Mouse (Mus musculus) forebrain, embryonic 14.5 days (tissue): ENCODE measurements around the gene Cycs. TPM values are rescaled to one million over a fixed set of nuclear protein-coding genes. Genes with fewer than 3 reads are reported as not detected.

ENCODE experiments used
- ATAC-seq: fragments of 200-750 bp; cut with Nextera tagmentation; 2 replicates; pipeline ENCODE4 v1.8.0; 2017; ENCODE audit warnings: mild to moderate bottlenecking, moderate library complexity
- DNase-seq: peaks from one replicate; pipeline ENCODE4 v3.0.0-alpha.2; 2015; ENCODE audit warnings: low spot score
- H3K27ac ChIP-seq: fragments of 300-500 bp; sonication (generic); 2 replicates; pipeline ENCODE4 v1.5.1; 2014; ENCODE audit warnings: low read depth, mild to moderate bottlenecking, control low read depth, low read length, moderate library complexity
- H3K27me3 ChIP-seq: fragments of 300-500 bp; sonication (generic); replicated peaks from 2 replicates; pipeline ENCODE4 v1.6.1; 2014; ENCODE audit warnings: low read length, control low read depth, mixed read lengths; ENCODE audit not compliant: control insufficient read depth, insufficient read depth
- H3K36me3 ChIP-seq: fragments of 300-500 bp; sonication (generic); 2 replicates; pipeline ENCODE4 v1.6.1; 2014; ENCODE audit warnings: low read length, control low read depth; ENCODE audit not compliant: control insufficient read depth, insufficient read depth
- H3K4me1 ChIP-seq: fragments of 300-500 bp; sonication (generic); 2 replicates; pipeline ENCODE4 v1.6.1; 2014; ENCODE audit warnings: antibody characterized with exemption, low read length, control low read depth; ENCODE audit not compliant: control insufficient read depth, insufficient read depth
- H3K4me2 ChIP-seq: fragments of 300-500 bp; sonication (generic); 2 replicates; pipeline ENCODE4 v1.6.1; 2014; ENCODE audit warnings: mild to moderate bottlenecking, control low read depth, low read length
- H3K4me3 ChIP-seq: fragments of 300-500 bp; sonication (generic); 2 replicates; pipeline ENCODE4 v1.5.1; 2014; ENCODE audit warnings: low read depth, low read length, control low read depth
- H3K9ac ChIP-seq: fragments of 300-500 bp; sonication (generic); 2 replicates; pipeline ENCODE4 v1.6.1; 2014; ENCODE audit warnings: mild to moderate bottlenecking, low read length, control low read depth, moderate library complexity
- H3K9me3 ChIP-seq: fragments of 300-500 bp; sonication (generic); replicated peaks from 2 replicates; pipeline ENCODE4 v1.6.1; 2016; ENCODE audit warnings: low read length, control low read depth, mixed read lengths; ENCODE audit not compliant: control insufficient read depth
- WGBS: fragments of 180-500 bp; shearing (Covaris S2); extraction: QIAGEN DNeasy Blood & Tissue Kit; methylation state at CpG from one replicate; pipeline ENCODE4 v1.1.7; 2014; 5-methylcytosine and 5-hydroxymethylcytosine counted together
- polyA plus RNA-seq: library from polyadenylated mRNA; unstranded; fragments of >200 nt; fragmentation: Nextera tagmentation; extraction: Ambion mirVana; gene quantifications from 2 replicates; pipeline ENCODE4 v1.2.1, GENCODE M21; 2014

The Cycs gene
- polyA plus RNA-seq, 1 experiment from 2014 or later, result 70.5 TPM

- no peak for ATAC-seq
Measured at GRCm38 (mm10) chr6:50531920-50532319, 34.4 kb downstream of the Cycs start.

GRCm38 (mm10) chr6:50531003-50531402 lies 35.3 kb downstream of the Cycs start:
- no peaks in the 10 kb centered on the region for H3K36me3 ChIP-seq
- 88% methylated on average over 3 of the region's 3 CpGs for WGBS
- ATAC-seq, result no peak

More at GRCm38 (mm10) chr6:50531920-50532319, 34.4 kb downstream of the Cycs start:
- no peak overlapping the region for H3K4me3 ChIP-seq
- no peaks in the 10 kb centered on the region for H3K9me3 ChIP-seq
- no peaks in the 10 kb centered on the region for H3K27me3 ChIP-seq
- H3K27ac ChIP-seq, result no peak overlapping the region
- DNase-seq, result no peak
- H3K36me3 ChIP-seq, result no peaks in the 10 kb centered on the region
- WGBS, result 75% methylated on average over 8 of the region's 8 CpGs
- no peaks in the 10 kb centered on the region for H3K4me1 ChIP-seq
- H3K4me2 ChIP-seq, result no peak overlapping the region
- H3K9ac ChIP-seq, result no peak overlapping the region

GRCm38 (mm10) chr6:50529194-50529593 lies 37.1 kb downstream of the Cycs start:
- H3K27me3 ChIP-seq, result no peaks in the 10 kb centered on the region
- no peaks in the 10 kb centered on the region for H3K9me3 ChIP-seq
- H3K9ac ChIP-seq, result no peak overlapping the region
- 91% methylated on average over 11 of the region's 11 CpGs for WGBS
- DNase-seq, result no peak
- ATAC-seq, result no peak
- no peak overlapping the region for H3K4me3 ChIP-seq
- no peak overlapping the region for H3K27ac ChIP-seq
- no peaks in the 10 kb centered on the region for H3K4me1 ChIP-seq
- no peak overlapping the region for H3K4me2 ChIP-seq
- no peaks in the 10 kb centered on the region for H3K36me3 ChIP-seq

More at GRCm38 (mm10) chr6:50531003-50531402, 35.3 kb downstream of the Cycs start:
- DNase-seq, result no peak
- Histone ChIP-seq H3K9ac (no peak overlapping the region), H3K4me2 (no peak overlapping the region), H3K4me3 (no peak overlapping the region), H3K9me3 (no peaks in the 10 kb centered on the region), H3K27ac (no peak overlapping the region), H3K4me1 (no peaks in the 10 kb centered on the region), H3K27me3 (no peaks in the 10 kb centered on the region)

- ATAC-seq (no peak), DNase-seq (no peak)
- 59% methylated on average over 9 of the region's 9 CpGs for WGBS
Measured at GRCm38 (mm10) chr6:50527416-50527815, 38.9 kb downstream of the Cycs start.

GRCm38 (mm10) chr6:50526597-50527024 lies 39.7 kb downstream of the Cycs start:
- no peak for ATAC-seq
- Histone ChIP-seq H3K4me2 (no peak overlapping the region), H3K27ac (no peak overlapping the region), H3K4me1 (no peaks in the 10 kb centered on the region), H3K27me3 (no peaks in the 10 kb centered on the region), H3K36me3 (no peaks in the 10 kb centered on the region), H3K4me3 (no peak overlapping the region), H3K9me3 (no peaks in the 10 kb centered on the region), H3K9ac (no peak overlapping the region)
- DNase-seq, result peak; percentile 84
- 23% methylated on average over 7 of the region's 7 CpGs for WGBS

More at GRCm38 (mm10) chr6:50527416-50527815, 38.9 kb downstream of the Cycs start:
- H3K27ac ChIP-seq, result no peak overlapping the region
- no peak overlapping the region for H3K9ac ChIP-seq
- H3K36me3 ChIP-seq, result no peaks in the 10 kb centered on the region
- H3K27me3 ChIP-seq, result no peaks in the 10 kb centered on the region
- H3K9me3 ChIP-seq, result no peaks in the 10 kb centered on the region
- H3K4me1 ChIP-seq, result no peaks in the 10 kb centered on the region
- H3K4me3 ChIP-seq, result no peak overlapping the region
- no peak overlapping the region for H3K4me2 ChIP-seq

GRCm38 (mm10) chr6:50525846-50526245 lies 40.5 kb downstream of the Cycs start:
- Histone ChIP-seq H3K27ac (no peak overlapping the region), H3K4me2 (no peak overlapping the region), H3K36me3 (no peaks in the 10 kb centered on the region), H3K9me3 (no peaks in the 10 kb centered on the region), H3K27me3 (no peaks in the 10 kb centered on the region), H3K4me1 (no peaks in the 10 kb centered on the region), H3K4me3 (no peak overlapping the region), H3K9ac (no peak overlapping the region)
- DNase-seq (no peak), ATAC-seq (no peak)
- WGBS, result 43% methylated on average over 8 of the region's 8 CpGs

GRCm38 (mm10) chr6:50524261-50524896 lies 42.0 kb downstream of the Cycs start:
- no peak overlapping the region for H3K4me2 ChIP-seq
- 76% methylated on average over 10 of the region's 10 CpGs for WGBS
- DNase-seq, result no peak
- H3K9ac ChIP-seq, result no peak overlapping the region
- H3K4me3 ChIP-seq, result no peak overlapping the region
- H3K4me1 ChIP-seq, result no peaks in the 10 kb centered on the region
- no peaks in the 10 kb centered on the region for H3K9me3 ChIP-seq
- no peaks in the 10 kb centered on the region for H3K27me3 ChIP-seq
- ATAC-seq, result no peak
- H3K27ac ChIP-seq, result no peak overlapping the region
- H3K36me3 ChIP-seq, result no peaks in the 10 kb centered on the region

GRCm38 (mm10) chr6:50522772-50523171 lies 43.6 kb downstream of the Cycs start:
- ATAC-seq (no peak), DNase-seq (no peak)
- Histone ChIP-seq H3K36me3 (no peaks in the 10 kb centered on the region), H3K4me3 (no peak overlapping the region), H3K9ac (no peak overlapping the region), H3K4me1 (no peaks in the 10 kb centered on the region), H3K27ac (no peak overlapping the region), H3K9me3 (no peaks in the 10 kb centered on the region), H3K27me3 (no peaks in the 10 kb centered on the region), H3K4me2 (no peak overlapping the region)
- WGBS, result 92% methylated on average over 7 of the region's 7 CpGs

- no peaks in the 10 kb centered on the region for H3K9me3 ChIP-seq
- H3K4me1 ChIP-seq, result no peaks in the 10 kb centered on the region
- H3K27ac ChIP-seq, result no peak overlapping the region
- no peak overlapping the region for H3K9ac ChIP-seq
- DNase-seq, result no peak
- WGBS, result 90% methylated on average over 7 of the region's 7 CpGs
- no peaks in the 10 kb centered on the region for H3K36me3 ChIP-seq
- H3K27me3 ChIP-seq, result no peaks in the 10 kb centered on the region
- ATAC-seq, result no peak
- H3K4me3 ChIP-seq, result no peak overlapping the region
- no peak overlapping the region for H3K4me2 ChIP-seq
Measured at GRCm38 (mm10) chr6:50521532-50522135, 44.7 kb downstream of the Cycs start.
